Mouse (Mus musculus): ENCODE results near the gene Olfr1183. TPM values are rescaled to one million over a fixed set of nuclear protein-coding genes. Genes with fewer than 3 reads are reported as not detected.
"Not testable (repeated sequence)": the region's sequence is repeated elsewhere in the genome, so short reads cannot be mapped to it uniquely, and the experiment has no call there.

Gene Olfr1183
- not detected in 2 replicates for polyA plus RNA-seq (2015; fragmentation: Nextera tagmentation; extraction: Ambion mirVana)

DNA sequence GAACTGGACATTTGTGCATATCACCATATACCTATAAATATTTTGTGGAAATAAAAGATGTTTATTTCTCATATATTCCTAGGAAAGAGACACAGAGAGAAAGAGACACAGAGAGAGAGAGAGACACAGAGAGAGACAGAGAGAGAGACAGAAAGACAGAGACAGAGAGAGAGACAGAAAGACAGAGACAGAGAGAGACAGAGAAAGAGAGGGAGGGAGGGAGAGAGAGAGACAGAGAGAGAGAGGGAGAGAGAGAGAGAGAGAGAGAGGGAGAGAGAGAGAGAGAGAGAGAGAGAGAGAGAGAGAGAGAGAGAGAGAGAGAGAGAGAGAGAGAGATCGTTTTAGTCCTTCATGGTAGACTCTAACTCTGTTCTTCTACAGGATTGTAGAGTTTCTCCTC lies at the start of gene Olfr1183:
Gene Olfr1183 (plus strand): TSS at position 301 of the 400 bp plus-strand sequence.
- 95% methylated on average over 1 of the region's 1 CpGs for WGBS
- H3K27ac ChIP-seq (replicated peaks); H3K4me2 ChIP-seq; ATAC-seq (ENCODE audit: low FRiP score); H3K9me3 ChIP-seq (replicated peaks); H3K4me1 ChIP-seq; H3K9ac ChIP-seq (replicated peaks); H3K27me3 ChIP-seq (replicated peaks); H3K36me3 ChIP-seq; H3K4me3 ChIP-seq (replicated peaks): not testable (repeated sequence)

DNA sequence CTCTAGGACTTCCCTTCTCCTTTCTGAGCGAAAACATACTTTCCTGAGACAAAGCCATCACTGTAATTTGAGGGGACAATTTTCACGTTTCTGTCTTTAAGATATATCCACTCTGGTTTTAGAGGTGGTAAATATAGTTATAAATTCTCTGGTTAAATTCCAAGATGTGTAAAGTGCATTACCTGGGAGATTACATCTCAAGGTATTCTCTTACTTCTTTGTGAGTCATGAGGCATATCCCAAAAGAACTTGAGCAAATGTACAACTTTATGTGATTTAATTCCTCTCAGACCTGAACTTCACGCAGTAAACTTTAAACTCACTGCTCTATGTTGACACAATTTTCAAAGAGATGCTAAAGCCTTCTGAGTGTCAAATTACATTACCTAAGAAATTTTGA lies 48.3 kb upstream of the Olfr1183 start, which contains the start of gene Olfr1179:
Gene Olfr1179 (minus strand): TSS at position 101 of the 400 bp plus-strand sequence.
- ATAC-seq (ENCODE audit: low FRiP score): no peak
- no peak within 1 kb of the TSS for H3K4me3 ChIP-seq (replicated peaks)
- WGBS: 91% methylated on average over 3 of the region's 3 CpGs
- H3K36me3 ChIP-seq: no peaks in the 10 kb centered on the region
- no peak within 1 kb of the TSS for H3K9ac ChIP-seq (replicated peaks)
- H3K4me2 ChIP-seq: no peak within 1 kb of the TSS
- H3K27me3 ChIP-seq (replicated peaks): no peaks in the 10 kb centered on the region
- no peaks in the 10 kb centered on the region for H3K4me1 ChIP-seq
- no peaks in the 10 kb centered on the region for H3K9me3 ChIP-seq (replicated peaks)
- no peak within 1 kb of the TSS for H3K27ac ChIP-seq (replicated peaks)

DNA sequence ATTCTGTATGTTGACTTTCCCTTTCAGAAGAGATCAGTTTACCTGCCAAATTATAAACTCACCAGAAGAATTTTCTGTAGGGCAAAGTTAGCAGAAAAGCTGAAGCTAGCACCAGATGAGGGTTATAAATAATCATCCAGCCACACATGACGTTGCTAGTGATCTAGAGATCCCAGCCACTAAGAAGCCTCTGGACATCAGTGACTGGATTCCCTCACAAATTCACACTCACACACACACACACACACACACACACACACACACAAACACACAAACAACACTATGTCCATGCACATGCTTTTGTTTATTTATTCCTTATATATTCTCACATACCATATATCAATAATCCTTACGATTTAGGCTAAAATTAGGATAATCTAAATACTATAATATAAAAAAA lies 35.6 kb upstream of the Olfr1183 start, which contains the start of gene Olfr1180:
Gene Olfr1180 (minus strand): TSS at position 101 of the 400 bp plus-strand sequence.
- no peak within 1 kb of the TSS for H3K4me2 ChIP-seq
- H3K36me3 ChIP-seq: no peaks in the 10 kb centered on the region
- H3K9ac ChIP-seq (replicated peaks): no peak within 1 kb of the TSS
- 90% methylated on average over 2 of the region's 2 CpGs for WGBS
- no peaks in the 10 kb centered on the region for H3K9me3 ChIP-seq (replicated peaks)
- H3K4me3 ChIP-seq (replicated peaks): no peak within 1 kb of the TSS
- no peak for ATAC-seq (ENCODE audit: low FRiP score)
- H3K27me3 ChIP-seq (replicated peaks): no peaks in the 10 kb centered on the region
- H3K4me1 ChIP-seq: no peaks in the 10 kb centered on the region
- no peak within 1 kb of the TSS for H3K27ac ChIP-seq (replicated peaks)

DNA sequence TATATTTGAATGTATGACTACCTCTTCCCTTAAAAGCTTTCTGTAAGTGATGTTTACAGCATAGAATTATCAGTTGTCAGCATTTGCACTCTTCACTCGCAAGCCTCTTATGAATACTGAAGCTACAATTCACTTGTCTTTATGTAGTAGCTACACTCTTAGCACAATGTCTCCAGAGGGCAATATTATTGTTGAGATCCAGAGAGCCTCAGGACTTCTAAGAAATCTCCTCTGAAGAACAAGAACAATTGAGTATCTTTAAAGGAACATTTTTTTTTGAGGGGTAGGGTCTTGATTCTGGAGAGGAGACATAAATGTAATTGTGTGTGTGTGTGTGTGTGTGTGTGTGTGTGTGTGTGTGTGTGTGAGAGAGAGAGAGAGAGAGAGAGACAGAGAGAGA lies 28.6 kb upstream of the Olfr1183 start, which contains the start of gene Olfr1181:
Gene Olfr1181 (minus strand): TSS at position 101 of the 400 bp plus-strand sequence.
- Histone ChIP-seq H3K4me1 (no peaks in the 10 kb centered on the region), H3K27ac (replicated peaks) (no peak within 1 kb of the TSS), H3K4me2 (no peak within 1 kb of the TSS), H3K9ac (replicated peaks) (no peak within 1 kb of the TSS), H3K9me3 (replicated peaks) (no peaks in the 10 kb centered on the region), H3K36me3 (no peaks in the 10 kb centered on the region), H3K4me3 (replicated peaks) (no peak within 1 kb of the TSS), H3K27me3 (replicated peaks) (no peaks in the 10 kb centered on the region)
- 94% methylated on average over 1 of the region's 1 CpGs for WGBS
- ATAC-seq (ENCODE audit: low FRiP score): no peak

DNA sequence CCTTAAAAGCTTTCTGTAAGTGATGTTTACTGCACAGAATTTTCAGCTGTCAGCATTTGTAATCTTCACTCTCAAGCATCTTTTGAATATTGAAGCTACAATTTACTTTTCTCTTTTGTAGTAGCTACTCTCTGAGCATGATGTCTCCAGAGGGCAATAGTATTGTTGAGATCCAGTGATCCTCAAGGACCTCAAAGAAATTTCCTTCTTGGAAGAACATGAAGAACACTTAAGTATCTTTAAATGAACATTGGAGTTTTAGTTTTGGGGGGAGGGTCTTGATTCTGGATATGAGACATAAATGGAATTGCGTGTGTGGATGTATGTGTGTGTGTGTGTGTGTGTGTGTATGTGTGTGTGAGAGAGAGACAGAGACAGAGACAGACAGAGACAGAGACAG lies 5.6 kb upstream of the Olfr1183 start, which contains the start of gene Gm13757:
Gene Gm13757 (minus strand): TSS at position 101 of the 400 bp plus-strand sequence.
- Histone ChIP-seq H3K9me3 (replicated peaks) (no peaks in the 10 kb centered on the region), H3K4me2 (no peak within 1 kb of the TSS), H3K9ac (replicated peaks) (no peak within 1 kb of the TSS), H3K4me1 (no peaks in the 10 kb centered on the region), H3K4me3 (replicated peaks) (no peak within 1 kb of the TSS), H3K27ac (replicated peaks) (no peak within 1 kb of the TSS), H3K36me3 (no peaks in the 10 kb centered on the region), H3K27me3 (replicated peaks) (no peaks in the 10 kb centered on the region)
- ATAC-seq (ENCODE audit: low FRiP score): no peak
- 100% methylated on average over 1 of the region's 1 CpGs for whole genome bisulfite sequencing

DNA sequence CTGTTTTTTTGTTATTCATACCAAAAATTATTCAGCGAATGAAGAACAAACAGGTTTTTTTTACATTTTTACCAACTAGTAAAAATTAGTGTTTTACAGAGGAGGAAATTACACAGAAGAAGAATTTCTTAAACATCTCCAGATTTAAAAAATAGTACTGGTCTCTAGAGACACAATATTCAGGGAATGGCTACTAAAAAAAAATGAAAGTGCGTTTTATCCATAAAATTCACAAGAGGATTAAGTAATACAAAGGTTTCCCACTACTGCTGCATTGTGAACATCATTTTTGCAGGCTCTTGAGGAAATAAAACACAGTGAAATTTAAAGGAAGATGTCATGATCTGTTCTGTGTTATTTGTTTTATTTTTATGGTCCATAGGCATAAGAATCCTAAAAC lies 28.6 kb downstream of the Olfr1183 start, which contains the start of gene Olfr1184:
Gene Olfr1184 (plus strand): TSS at position 301 of the 400 bp plus-strand sequence.
- Histone ChIP-seq H3K4me3 (replicated peaks) (no peak within 1 kb of the TSS), H3K27me3 (replicated peaks) (no peaks in the 10 kb centered on the region), H3K4me1 (no peaks in the 10 kb centered on the region), H3K9me3 (replicated peaks) (no peaks in the 10 kb centered on the region), H3K4me2 (no peak within 1 kb of the TSS), H3K36me3 (no peaks in the 10 kb centered on the region), H3K27ac (replicated peaks) (no peak within 1 kb of the TSS), H3K9ac (replicated peaks) (no peak within 1 kb of the TSS)
- ATAC-seq (ENCODE audit: low FRiP score): no peak
- 93% methylated on average over 2 of the region's 2 CpGs for WGBS

DNA sequence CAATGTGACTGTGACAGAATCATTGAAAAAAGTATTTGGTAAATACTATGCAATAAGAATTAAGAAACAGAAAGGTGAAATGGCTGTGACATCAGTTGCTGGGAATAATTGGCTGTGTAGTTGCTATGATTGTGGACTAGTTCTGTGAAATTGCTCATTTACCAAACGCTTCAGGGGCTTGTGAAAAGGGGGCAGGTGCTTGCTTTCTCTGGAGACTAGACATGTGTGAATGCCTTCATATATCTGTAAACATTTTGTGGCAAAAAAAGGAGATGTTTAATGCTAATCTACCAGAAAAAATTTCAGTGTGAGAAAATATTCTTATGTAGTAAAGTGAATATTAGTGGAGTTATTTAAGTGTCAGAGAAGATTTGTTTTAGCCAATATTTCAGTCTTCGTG lies 38.4 kb downstream of the Olfr1183 start, which contains the start of gene Olfr1185-ps1:
Gene Olfr1185-ps1 (plus strand): TSS at position 301 of the 400 bp plus-strand sequence.
- WGBS: 74% methylated on average over 2 of the region's 2 CpGs
- H3K4me2 ChIP-seq: no peak within 1 kb of the TSS
- no peaks in the 10 kb centered on the region for H3K27me3 ChIP-seq (replicated peaks)
- no peaks in the 10 kb centered on the region for H3K4me1 ChIP-seq
- H3K9me3 ChIP-seq (replicated peaks): no peaks in the 10 kb centered on the region
- no peak within 1 kb of the TSS for H3K9ac ChIP-seq (replicated peaks)
- no peak within 1 kb of the TSS for H3K4me3 ChIP-seq (replicated peaks)
- no peak for ATAC-seq (ENCODE audit: low FRiP score)
- no peak within 1 kb of the TSS for H3K27ac ChIP-seq (replicated peaks)
- no peaks in the 10 kb centered on the region for H3K36me3 ChIP-seq

DNA sequence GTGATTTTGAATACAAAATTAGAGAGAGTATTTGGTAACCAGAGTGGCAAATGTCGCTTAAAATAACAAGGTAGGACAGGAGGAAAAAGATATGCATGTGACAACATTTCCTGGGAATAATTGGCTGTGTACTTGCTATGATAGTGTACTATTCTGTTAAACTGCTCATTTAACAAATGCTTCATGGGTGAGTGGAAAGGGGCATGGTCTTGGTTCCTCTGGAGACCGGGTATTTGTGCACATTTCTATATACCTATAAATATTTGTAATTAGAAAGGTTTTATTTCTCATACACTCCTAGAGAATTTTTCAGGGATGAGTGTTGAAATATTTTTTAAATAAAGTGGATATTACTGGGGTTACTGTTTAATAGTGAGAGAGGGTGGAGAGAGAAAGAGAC lies 63.6 kb downstream of the Olfr1183 start, which contains the start of gene Olfr1186:
Gene Olfr1186 (plus strand): TSS at position 301 of the 400 bp plus-strand sequence.
- H3K27me3 ChIP-seq (replicated peaks): no peaks in the 10 kb centered on the region
- H3K4me3 ChIP-seq (replicated peaks): no peak within 1 kb of the TSS
- H3K36me3 ChIP-seq: no peaks in the 10 kb centered on the region
- ATAC-seq (ENCODE audit: low FRiP score): no peak
- no peak within 1 kb of the TSS for H3K9ac ChIP-seq (replicated peaks)
- WGBS: 90% methylated on average over 2 of the region's 2 CpGs
- no peaks in the 10 kb centered on the region for H3K9me3 ChIP-seq (replicated peaks)
- H3K4me2 ChIP-seq: no peak within 1 kb of the TSS
- H3K27ac ChIP-seq (replicated peaks): no peak within 1 kb of the TSS
- no peaks in the 10 kb centered on the region for H3K4me1 ChIP-seq

Other genes starting within 250 kb of the Olfr1183 start
- gene Olfr1170, start 226.5 kb upstream of the Olfr1183 start, polyA plus RNA-seq (2015; fragmentation: Nextera tagmentation; extraction: Ambion mirVana): not detected in 2 replicates
- gene Olfr1173, start 175.0 kb upstream of the Olfr1183 start, polyA plus RNA-seq (2015; fragmentation: Nextera tagmentation; extraction: Ambion mirVana): not detected in 2 replicates
- gene Olfr1174-ps, start 139.7 kb upstream of the Olfr1183 start, polyA plus RNA-seq (2015; fragmentation: Nextera tagmentation; extraction: Ambion mirVana): not detected in 2 replicates
- gene Olfr1175-ps, start 127.7 kb upstream of the Olfr1183 start, polyA plus RNA-seq (2015; fragmentation: Nextera tagmentation; extraction: Ambion mirVana): not detected in 2 replicates
- gene Olfr1176, start 118.1 kb upstream of the Olfr1183 start, polyA plus RNA-seq (2015; fragmentation: Nextera tagmentation; extraction: Ambion mirVana): not detected in 2 replicates
- not detected in 2 replicates for gene Olfr1177-ps, start 108.4 kb upstream of the Olfr1183 start, polyA plus RNA-seq (2015; fragmentation: Nextera tagmentation; extraction: Ambion mirVana)
- not detected in 2 replicates for gene Olfr1178, start 67.8 kb upstream of the Olfr1183 start, polyA plus RNA-seq (2015; fragmentation: Nextera tagmentation; extraction: Ambion mirVana)
- not detected in 2 replicates for gene Olfr1179, start 48.4 kb upstream of the Olfr1183 start, polyA plus RNA-seq (2015; fragmentation: Nextera tagmentation; extraction: Ambion mirVana)
- not detected in 2 replicates for gene Olfr1180, start 35.7 kb upstream of the Olfr1183 start, polyA plus RNA-seq (2015; fragmentation: Nextera tagmentation; extraction: Ambion mirVana)
- gene Olfr1181, start 28.7 kb upstream of the Olfr1183 start, polyA plus RNA-seq (2015; fragmentation: Nextera tagmentation; extraction: Ambion mirVana): not detected in 2 replicates
- gene Gm13757, start 5.7 kb upstream of the Olfr1183 start, polyA plus RNA-seq (2015; fragmentation: Nextera tagmentation; extraction: Ambion mirVana): not detected in 2 replicates
- not detected in 2 replicates for gene Olfr1184, start 28.7 kb downstream of the Olfr1183 start, polyA plus RNA-seq (2015; fragmentation: Nextera tagmentation; extraction: Ambion mirVana)
- not detected in 2 replicates for gene Olfr1185-ps1, start 38.5 kb downstream of the Olfr1183 start, polyA plus RNA-seq (2015; fragmentation: Nextera tagmentation; extraction: Ambion mirVana)
- not detected in 2 replicates for gene Olfr1186, start 63.7 kb downstream of the Olfr1183 start, polyA plus RNA-seq (2015; fragmentation: Nextera tagmentation; extraction: Ambion mirVana)
- gene Olfr1188, start 102.1 kb downstream of the Olfr1183 start, polyA plus RNA-seq (2015; fragmentation: Nextera tagmentation; extraction: Ambion mirVana): not detected in 2 replicates
- not detected in 2 replicates for gene Olfr1189, start 131.6 kb downstream of the Olfr1183 start, polyA plus RNA-seq (2015; fragmentation: Nextera tagmentation; extraction: Ambion mirVana)
- gene Olfr1191-ps1, start 185.7 kb downstream of the Olfr1183 start, polyA plus RNA-seq (2015; fragmentation: Nextera tagmentation; extraction: Ambion mirVana): not detected in 2 replicates
- not detected in 2 replicates for gene Olfr1192-ps1, start 193.6 kb downstream of the Olfr1183 start, polyA plus RNA-seq (2015; fragmentation: Nextera tagmentation; extraction: Ambion mirVana)
- not detected in 2 replicates for gene Olfr1193, start 220.8 kb downstream of the Olfr1183 start, polyA plus RNA-seq (2015; fragmentation: Nextera tagmentation; extraction: Ambion mirVana)
- not detected in 2 replicates for gene Olfr1195, start 234.3 kb downstream of the Olfr1183 start, polyA plus RNA-seq (2015; fragmentation: Nextera tagmentation; extraction: Ambion mirVana)
- gene Olfr1196, start 249.7 kb downstream of the Olfr1183 start, polyA plus RNA-seq (2015; fragmentation: Nextera tagmentation; extraction: Ambion mirVana): not detected in 2 replicates

Data from neural tube, embryonic 15.5 days (tissue).